Mouse (Mus musculus): ENCODE results near the gene 4930595D18Rik. TPM values are rescaled to one million over a fixed set of nuclear protein-coding genes. Genes with fewer than 3 reads are reported as not detected.

The 4930595D18Rik gene
- not detected in 2 replicates for polyA plus RNA-seq (2012; rRNA removed)

GRCm38 (mm10) chr12:111184476-111184875 lies at the start of gene 4930595D18Rik:
TSS of gene 4930595D18Rik (minus strand) at chr12:111184491.
- DNase-seq: no peak
- TF ChIP-seq POLR2A (IDR thresholded peaks at IDR 0.05; ENCODE audit: borderline replicate concordance, extremely low read depth, low read depth, low read length) (no peak), CTCF (IDR thresholded peaks at IDR 0.05; ENCODE audit: insufficient read depth, low read length) (no peak)
- Histone ChIP-seq H3K4me3 (replicated peaks; ENCODE audit: extremely low read depth, low read depth, low read length) (no peak within 1 kb of the TSS), H3K4me1 (ENCODE audit: control insufficient read depth, insufficient read depth, low read length) (no peaks in the 10 kb centered on the region; the same call in 1 of the 2 replicates)
- 72% methylated on average over 5 of the region's 5 CpGs for WGBS

- no peak for DNase-seq
- WGBS: 90% methylated on average over 4 of the region's 4 CpGs
Observed at GRCm38 (mm10) chr12:111233798-111234197, 49.5 kb upstream of the 4930595D18Rik start.

GRCm38 (mm10) chr12:111230793-111231192 lies 46.5 kb upstream of the 4930595D18Rik start:
- TF ChIP-seq CTCF (IDR thresholded peaks at IDR 0.05; ENCODE audit: insufficient read depth, low read length) (no peak), POLR2A (IDR thresholded peaks at IDR 0.05; ENCODE audit: borderline replicate concordance, extremely low read depth, low read depth, low read length) (no peak)
- no peak for DNase-seq
- WGBS: 76% methylated on average over 2 of the region's 2 CpGs
- Histone ChIP-seq H3K4me3 (replicated peaks; ENCODE audit: extremely low read depth, low read depth, low read length) (no peak overlapping the region), H3K4me1 (ENCODE audit: control insufficient read depth, insufficient read depth, low read length) (peaks cover 3% of the 10 kb centered on the region; the same call in 1 of the 2 replicates)

More at GRCm38 (mm10) chr12:111233798-111234197, 49.5 kb upstream of the 4930595D18Rik start:
- TF ChIP-seq CTCF (IDR thresholded peaks at IDR 0.05; ENCODE audit: insufficient read depth, low read length) (no peak), POLR2A (IDR thresholded peaks at IDR 0.05; ENCODE audit: borderline replicate concordance, extremely low read depth, low read depth, low read length) (no peak)
- Histone ChIP-seq H3K4me3 (replicated peaks; ENCODE audit: extremely low read depth, low read depth, low read length) (no peak overlapping the region), H3K4me1 (ENCODE audit: control insufficient read depth, insufficient read depth, low read length) (peaks cover 3% of the 10 kb centered on the region; the same call in 1 of the 2 replicates)

GRCm38 (mm10) chr12:111228488-111228887 lies 44.2 kb upstream of the 4930595D18Rik start:
- no peaks in the 10 kb centered on the region for H3K4me1 ChIP-seq (ENCODE audit: control insufficient read depth, insufficient read depth, low read length)
- no peak overlapping the region for H3K4me3 ChIP-seq (replicated peaks; ENCODE audit: extremely low read depth, low read depth, low read length)
- TF ChIP-seq CTCF (IDR thresholded peaks at IDR 0.05; ENCODE audit: insufficient read depth, low read length) (no peak), POLR2A (IDR thresholded peaks at IDR 0.05; ENCODE audit: borderline replicate concordance, extremely low read depth, low read depth, low read length) (no peak)
- DNase-seq: no peak
- WGBS: 76% methylated on average over 5 of the region's 5 CpGs

GRCm38 (mm10) chr12:111227410-111227809 lies 43.1 kb upstream of the 4930595D18Rik start:
- Histone ChIP-seq H3K4me3 (replicated peaks; ENCODE audit: extremely low read depth, low read depth, low read length) (no peak overlapping the region), H3K4me1 (ENCODE audit: control insufficient read depth, insufficient read depth, low read length) (no peaks in the 10 kb centered on the region)
- 45% methylated on average over 4 of the region's 4 CpGs for WGBS
- no peak for TF ChIP-seq CTCF (IDR thresholded peaks at IDR 0.05; ENCODE audit: insufficient read depth, low read length)
- TF ChIP-seq POLR2A (IDR thresholded peaks at IDR 0.05; ENCODE audit: borderline replicate concordance, extremely low read depth, low read depth, low read length): no peak
- DNase-seq: no peak

- no peak overlapping the region for H3K4me3 ChIP-seq (replicated peaks; ENCODE audit: extremely low read depth, low read depth, low read length)
- TF ChIP-seq POLR2A (IDR thresholded peaks at IDR 0.05; ENCODE audit: borderline replicate concordance, extremely low read depth, low read depth, low read length) (no peak), CTCF (IDR thresholded peaks at IDR 0.05; ENCODE audit: insufficient read depth, low read length) (no peak)
- DNase-seq: peak; percentile 17
- 59% methylated on average over 10 of the region's 10 CpGs for WGBS
- H3K4me1 ChIP-seq (ENCODE audit: control insufficient read depth, insufficient read depth, low read length): no peaks in the 10 kb centered on the region
Observed at GRCm38 (mm10) chr12:111225197-111225780, 41.0 kb upstream of the 4930595D18Rik start.

GRCm38 (mm10) chr12:111218867-111219266 lies 34.6 kb upstream of the 4930595D18Rik start:
- no peak overlapping the region for H3K4me3 ChIP-seq (replicated peaks; ENCODE audit: extremely low read depth, low read depth, low read length)
- TF ChIP-seq CTCF (IDR thresholded peaks at IDR 0.05; ENCODE audit: insufficient read depth, low read length): no peak
- TF ChIP-seq POLR2A (IDR thresholded peaks at IDR 0.05; ENCODE audit: borderline replicate concordance, extremely low read depth, low read depth, low read length): no peak
- no peak for DNase-seq
- WGBS: 97% methylated on average over 6 of the region's 6 CpGs
- H3K4me1 ChIP-seq (ENCODE audit: control insufficient read depth, insufficient read depth, low read length): 0 out of 2 replicates have a peak, but pooled peaks cover 2% of the 10 kb centered on the region

GRCm38 (mm10) chr12:111211729-111212128 lies 27.4 kb upstream of the 4930595D18Rik start:
- 87% methylated on average over 5 of the region's 5 CpGs for WGBS
- no peak for DNase-seq
- Histone ChIP-seq H3K4me3 (replicated peaks; ENCODE audit: extremely low read depth, low read depth, low read length) (no peak overlapping the region), H3K4me1 (ENCODE audit: control insufficient read depth, insufficient read depth, low read length) (no peaks in the 10 kb centered on the region)
- TF ChIP-seq CTCF (IDR thresholded peaks at IDR 0.05; ENCODE audit: insufficient read depth, low read length) (no peak), POLR2A (IDR thresholded peaks at IDR 0.05; ENCODE audit: borderline replicate concordance, extremely low read depth, low read depth, low read length) (no peak)

- Histone ChIP-seq H3K4me1 (ENCODE audit: control insufficient read depth, insufficient read depth, low read length) (no peaks in the 10 kb centered on the region), H3K4me3 (replicated peaks; ENCODE audit: extremely low read depth, low read depth, low read length) (no peak overlapping the region)
- WGBS: 86% methylated on average over 3 of the region's 3 CpGs
- no peak for TF ChIP-seq POLR2A (IDR thresholded peaks at IDR 0.05; ENCODE audit: borderline replicate concordance, extremely low read depth, low read depth, low read length)
- no peak for TF ChIP-seq CTCF (IDR thresholded peaks at IDR 0.05; ENCODE audit: insufficient read depth, low read length)
- no peak for DNase-seq
Observed at GRCm38 (mm10) chr12:111207641-111208040, 23.4 kb upstream of the 4930595D18Rik start.

GRCm38 (mm10) chr12:111203945-111204344 lies 19.7 kb upstream of the 4930595D18Rik start:
- TF ChIP-seq POLR2A (IDR thresholded peaks at IDR 0.05; ENCODE audit: borderline replicate concordance, extremely low read depth, low read depth, low read length): no peak
- no peak for TF ChIP-seq CTCF (IDR thresholded peaks at IDR 0.05; ENCODE audit: insufficient read depth, low read length)
- Histone ChIP-seq H3K4me3 (replicated peaks; ENCODE audit: extremely low read depth, low read depth, low read length) (no peak overlapping the region), H3K4me1 (ENCODE audit: control insufficient read depth, insufficient read depth, low read length) (no peaks in the 10 kb centered on the region)
- DNase-seq: no peak
- 74% methylated on average over 3 of the region's 3 CpGs for WGBS

Measured in lung, adult 2 months (tissue).